Mouse (Mus musculus) lung, postnatal 0 days (tissue): ENCODE data around the gene Ttpal. TPM values are rescaled to one million over a fixed set of nuclear protein-coding genes. Genes with fewer than 3 reads are reported as not detected.

Experiments
- ATAC-seq: fragments of 200-750 bp; cut with Nextera tagmentation; 2 replicates; pipeline ENCODE4 v1.8.0; 2017; ENCODE audit warnings: moderate library complexity
- DNase-seq: peaks from one replicate; pipeline ENCODE4 v3.0.0-alpha.2; 2016; ENCODE audit warnings: low spot score
- H3K27ac ChIP-seq: fragments of 300-500 bp; sonication (generic); 2 replicates; pipeline ENCODE4 v1.5.1; 2014; ENCODE audit warnings: antibody characterized with exemption, mild to moderate bottlenecking, low read length, mixed read lengths
- H3K27me3 ChIP-seq: fragments of 300-500 bp; sonication (generic); replicated peaks from 2 replicates; pipeline ENCODE4 v1.6.1; 2014; ENCODE audit warnings: low read length, mixed read lengths; ENCODE audit not compliant: insufficient read depth
- H3K36me3 ChIP-seq: fragments of 300-500 bp; sonication (generic); 2 replicates; pipeline ENCODE4 v1.6.1; 2014; ENCODE audit warnings: low read length, mixed read lengths; ENCODE audit not compliant: insufficient read depth
- H3K4me1 ChIP-seq: fragments of 300-500 bp; sonication (generic); 2 replicates; pipeline ENCODE4 v1.6.1; 2014; ENCODE audit warnings: antibody characterized with exemption, low read depth, low read length, mixed read lengths; ENCODE audit not compliant: insufficient read depth
- H3K4me2 ChIP-seq: fragments of 300-500 bp; sonication (generic); replicated peaks from 2 replicates; pipeline ENCODE4 v1.6.1; 2014; ENCODE audit warnings: low read depth, mild to moderate bottlenecking, low read length, moderate library complexity, mixed read lengths
- H3K4me3 ChIP-seq: fragments of 300-500 bp; sonication (generic); 2 replicates; pipeline ENCODE4 v1.5.1; 2014; ENCODE audit warnings: low read depth, low read length
- H3K9ac ChIP-seq: fragments of 300-500 bp; sonication (generic); replicated peaks from 2 replicates; pipeline ENCODE4 v1.6.1; 2014; ENCODE audit warnings: low read depth, mild to moderate bottlenecking
- H3K9me3 ChIP-seq: fragments of 300-500 bp; sonication (generic); 2 replicates; pipeline ENCODE4 v1.6.1; 2016; ENCODE audit warnings: low read length, mixed read lengths
- CTCF ChIP-seq: IDR thresholded peaks from 2 replicates; pipeline ENCODE4 v1.5.1; 2016; ENCODE audit warnings: antibody characterized with exemption, mild to moderate bottlenecking
- EP300 ChIP-seq: IDR thresholded peaks from 2 replicates; pipeline ENCODE4 v1.6.1; 2016; ENCODE audit warnings: antibody characterized with exemption, mild to moderate bottlenecking, control low read depth
- WGBS: fragments of 180-500 bp; shearing (Covaris S2); extraction: QIAGEN DNeasy Blood & Tissue Kit; methylation state at CpG from one replicate; pipeline ENCODE4 v1.1.7; 2014; 5-methylcytosine and 5-hydroxymethylcytosine counted together
- polyA plus RNA-seq: library from polyadenylated mRNA; unstranded; fragments of >200 nt; fragmentation: Nextera tagmentation; extraction: Ambion mirVana; gene quantifications from 2 replicates; pipeline ENCODE4 v1.2.1, GENCODE M21; 2015

Gene Ttpal
- polyA plus RNA-seq, 1 experiment from 2014 or later: 20.0 TPM

DNA sequence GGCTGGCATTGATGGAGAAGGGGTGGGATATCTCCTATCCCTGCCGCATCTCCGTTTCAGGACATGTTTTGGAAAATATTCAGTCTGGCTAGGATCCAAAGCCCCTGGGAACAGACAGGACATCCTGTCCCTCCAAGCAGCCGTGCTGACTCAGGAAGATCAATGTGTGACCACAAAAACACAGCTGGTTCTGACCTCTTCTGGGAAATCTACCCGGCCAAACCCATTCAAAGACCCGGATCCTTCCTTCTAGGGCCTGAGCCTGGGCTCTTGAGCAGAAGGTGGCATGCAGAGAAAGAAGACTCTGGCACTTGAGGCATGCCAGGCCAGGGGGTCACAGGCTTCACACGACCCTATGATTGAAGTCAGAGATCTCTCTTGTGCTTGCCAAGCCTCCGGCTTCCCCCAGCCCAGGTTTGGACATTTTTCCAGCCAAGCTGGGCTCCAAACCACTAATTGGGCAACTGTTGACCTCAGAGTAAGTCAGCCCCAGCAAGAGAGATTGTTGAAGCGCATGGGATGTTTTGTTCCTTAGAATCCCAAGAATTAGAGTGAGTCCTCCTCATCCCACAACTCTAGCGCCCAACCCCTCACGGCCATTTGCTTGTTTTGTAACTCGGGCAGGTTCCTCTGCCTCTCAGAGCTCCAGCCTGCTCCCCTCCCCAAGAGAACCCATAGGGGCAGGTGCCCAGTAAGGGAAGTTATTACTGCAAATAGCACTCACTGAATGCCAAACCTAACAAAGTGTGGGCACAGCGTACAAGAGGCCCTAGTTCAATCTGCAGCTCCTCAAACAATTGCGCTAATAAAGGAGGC is 5.8 kb upstream of the Ttpal start:
- DNase-seq: peak; percentile 95
- peak overlapping the region; percentile 85 for H3K27ac ChIP-seq
- 37% methylated on average over 13 of the region's 13 CpGs for WGBS
- no peaks in the 10 kb centered on the region for H3K9me3 ChIP-seq
- H3K27me3 ChIP-seq: no peaks in the 10 kb centered on the region
- H3K36me3 ChIP-seq: no peaks in the 10 kb centered on the region
- H3K4me3 ChIP-seq: no peak overlapping the region
- H3K9ac ChIP-seq: no peak overlapping the region
- peak; percentile 88 for ATAC-seq
- TF ChIP-seq EP300 (peak; percentile 100), CTCF (no peak)
- H3K4me2 ChIP-seq: no peak overlapping the region
- peaks cover 6% of the 10 kb centered on the region for H3K4me1 ChIP-seq

GRCm38 (mm10) chr2:163596873-163597155 is 5.3 kb upstream of the Ttpal start:
- Histone ChIP-seq H3K27ac (peak overlapping the region; percentile 85), H3K36me3 (no peaks in the 10 kb centered on the region), H3K4me1 (peaks cover 6% of the 10 kb centered on the region), H3K9me3 (no peaks in the 10 kb centered on the region), H3K9ac (no peak overlapping the region), H3K4me3 (no peak overlapping the region), H3K27me3 (no peaks in the 10 kb centered on the region), H3K4me2 (no peak overlapping the region)
- 18% methylated on average over 3 of the region's 3 CpGs for WGBS
- DNase-seq: no peak
- ATAC-seq: no peak
- no peak for TF ChIP-seq CTCF
- no peak for TF ChIP-seq EP300

DNA sequence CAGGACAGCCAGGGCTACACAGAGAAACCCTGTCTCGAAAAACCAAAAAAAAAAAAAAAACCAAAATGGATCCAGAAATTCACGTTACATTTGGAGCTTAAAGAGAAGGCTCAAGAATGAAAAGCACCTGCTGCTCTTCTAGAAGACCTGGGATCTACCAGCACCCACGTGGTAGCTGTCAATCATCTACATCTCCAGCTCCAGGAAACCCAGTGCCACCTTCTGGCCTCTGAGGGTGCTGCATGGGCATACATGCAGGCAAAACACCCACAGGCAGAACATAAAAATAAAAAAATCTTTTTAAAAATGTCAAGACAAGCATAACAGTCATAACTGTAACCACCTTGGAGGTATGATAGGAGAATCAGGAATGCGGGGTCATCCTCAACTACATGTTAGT is 4.5 kb upstream of the Ttpal start:
- Histone ChIP-seq H3K4me3 (no peak overlapping the region), H3K9ac (no peak overlapping the region), H3K36me3 (no peaks in the 10 kb centered on the region), H3K4me2 (no peak overlapping the region), H3K27ac (peak overlapping the region; percentile 85; the same call in 1 of the 2 replicates), H3K9me3 (no peaks in the 10 kb centered on the region), H3K4me1 (peaks cover 6% of the 10 kb centered on the region), H3K27me3 (no peaks in the 10 kb centered on the region)
- DNase-seq: peak; percentile 77
- TF ChIP-seq CTCF (peak; percentile 70), EP300 (no peak)
- no peak for ATAC-seq
- 54% methylated on average over 4 of the region's 4 CpGs for WGBS

DNA sequence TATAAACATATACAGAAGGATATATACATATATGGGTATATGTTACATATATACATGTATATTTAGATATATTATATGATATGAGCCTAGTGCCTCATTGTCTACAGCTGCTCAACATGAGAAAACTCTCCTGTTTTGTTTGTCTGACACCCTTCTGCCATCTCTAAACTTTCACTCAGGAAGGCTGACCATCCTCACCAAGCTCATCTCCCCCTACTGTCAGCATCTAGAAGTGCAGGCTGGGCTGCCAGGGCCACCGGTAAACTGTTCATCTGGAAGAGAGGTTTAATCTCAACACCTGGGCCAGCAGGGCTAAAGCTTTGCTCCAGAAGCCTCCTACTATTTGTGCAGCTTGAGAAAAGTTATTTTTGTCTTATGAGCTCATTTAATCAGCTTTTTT is 2.9 kb upstream of the Ttpal start:
- Histone ChIP-seq H3K9me3 (no peaks in the 10 kb centered on the region), H3K36me3 (no peaks in the 10 kb centered on the region), H3K4me3 (no peak overlapping the region), H3K27ac (peak overlapping the region; percentile 4; the same call in 1 of the 2 replicates), H3K4me1 (peaks cover 7% of the 10 kb centered on the region), H3K9ac (no peak overlapping the region), H3K27me3 (no peaks in the 10 kb centered on the region), H3K4me2 (no peak overlapping the region)
- DNase-seq: peak; percentile 64
- 0% methylated on average over 1 of the region's 1 CpGs for WGBS
- TF ChIP-seq EP300 (no peak), CTCF (peak; percentile 87)
- no peak for ATAC-seq

DNA sequence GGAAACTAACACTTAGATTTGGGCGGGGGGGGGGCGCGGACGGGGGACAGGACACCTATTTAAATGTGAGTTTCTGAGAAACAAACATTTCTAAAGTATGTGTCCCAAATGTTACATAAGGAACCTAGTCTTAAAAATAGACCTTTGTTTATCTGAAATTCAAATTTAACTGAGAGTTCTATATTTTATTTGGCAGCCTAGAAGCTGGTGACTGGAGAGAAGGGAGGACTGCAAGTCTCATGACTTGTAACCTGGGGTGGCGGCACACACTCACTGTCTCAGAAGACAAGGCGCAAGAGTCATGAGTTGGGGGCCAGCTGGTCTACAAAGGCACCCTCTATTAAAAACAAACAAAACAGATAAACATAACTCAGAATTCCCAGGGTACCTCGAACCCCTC is 1.0 kb upstream of the Ttpal start:
- Histone ChIP-seq H3K36me3 (no peaks in the 10 kb centered on the region), H3K9ac (no peak overlapping the region), H3K9me3 (no peaks in the 10 kb centered on the region), H3K4me1 (peaks cover 8% of the 10 kb centered on the region), H3K4me2 (no peak overlapping the region), H3K27me3 (no peaks in the 10 kb centered on the region), H3K27ac (peak overlapping the region; percentile 96), H3K4me3 (no peak overlapping the region)
- WGBS: 72% methylated on average over 7 of the region's 7 CpGs
- peak; percentile 10; the same call in 1 of the 2 replicates for ATAC-seq
- TF ChIP-seq EP300: peak; percentile 47
- no peak for TF ChIP-seq CTCF
- DNase-seq: peak; percentile 81

DNA sequence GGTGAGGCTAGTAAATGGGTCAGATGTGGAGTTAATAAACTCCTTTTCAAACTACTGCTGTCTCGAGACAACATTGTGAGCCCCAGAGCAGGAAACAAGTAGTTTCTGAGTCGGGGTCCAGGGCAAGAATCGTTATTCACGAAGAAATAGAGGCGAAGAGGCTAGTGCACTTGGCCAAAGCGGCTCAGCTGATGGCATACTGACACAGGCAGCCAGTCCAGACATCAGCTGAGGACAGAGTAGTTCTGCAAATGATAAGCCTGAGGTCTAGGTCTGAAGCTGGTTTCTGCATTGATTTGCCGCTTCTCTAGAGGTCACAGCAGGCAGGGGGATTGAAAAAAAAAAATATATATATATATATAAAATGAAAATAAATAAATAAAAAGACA is 408 bp upstream of the Ttpal start:
- DNase-seq: no peak
- peak overlapping the region; percentile 96 for H3K27ac ChIP-seq
- no peak overlapping the region for H3K9ac ChIP-seq
- no peaks in the 10 kb centered on the region for H3K36me3 ChIP-seq
- TF ChIP-seq EP300: no peak
- TF ChIP-seq CTCF: no peak
- H3K9me3 ChIP-seq: no peaks in the 10 kb centered on the region
- peak overlapping the region; percentile 82; the same call in 1 of the 2 replicates for H3K4me3 ChIP-seq
- no peak for ATAC-seq
- peak overlapping the region; percentile 92 for H3K4me2 ChIP-seq
- H3K4me1 ChIP-seq: peaks cover 3% of the 10 kb centered on the region
- H3K27me3 ChIP-seq: no peaks in the 10 kb centered on the region
- 69% methylated on average over 7 of the region's 7 CpGs for whole genome bisulfite sequencing
